Mouse (Mus musculus): Measurements from ENCODE around the gene Mthfd1. TPM values are rescaled to one million over a fixed set of nuclear protein-coding genes. Genes with fewer than 3 reads are reported as not detected.
"Not testable (repeated sequence)": the region's sequence is repeated elsewhere in the genome, so short reads cannot be mapped to it uniquely, and the experiment has no call there.

Mthfd1 gene
- polyA plus RNA-seq (2012; rRNA removed): 20.9 and 28.6 TPM in 2 replicates

DNA sequence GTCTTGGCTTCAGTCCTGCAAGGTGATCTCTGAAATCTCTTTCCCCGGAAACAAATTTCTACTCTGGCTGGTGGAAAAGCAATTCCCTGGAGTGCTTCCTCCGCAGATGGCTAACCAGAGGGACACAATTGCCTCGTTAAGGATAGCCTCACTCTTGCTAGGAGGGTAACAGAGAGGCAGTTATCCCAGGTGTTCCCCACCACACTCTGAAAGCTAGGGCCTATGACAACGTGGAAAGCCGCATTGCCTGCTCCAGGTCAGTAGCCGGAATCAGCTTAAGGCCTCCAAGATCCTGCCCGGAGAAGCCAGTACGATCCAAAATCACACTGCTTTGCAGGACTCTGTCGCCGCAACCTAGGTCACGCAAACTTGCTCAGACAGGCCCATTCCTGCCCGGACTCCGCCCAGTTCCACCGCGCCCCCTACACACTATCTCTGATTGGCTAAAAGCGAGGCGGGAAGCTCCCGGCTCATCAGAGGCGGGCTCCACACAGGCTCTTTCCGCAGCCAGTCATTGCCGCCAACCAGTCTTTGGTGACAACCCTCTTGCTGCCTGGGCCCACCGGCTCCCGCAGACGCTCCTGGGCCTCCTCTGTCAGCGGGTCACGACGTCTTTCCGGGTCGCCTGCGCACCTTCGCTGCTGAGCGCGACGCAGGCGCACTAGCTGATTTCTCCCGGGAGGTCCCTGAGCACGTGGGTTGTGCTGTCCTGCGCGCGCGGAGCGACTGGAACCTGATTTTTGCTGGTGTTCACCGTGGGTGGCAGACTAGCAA lies at the start of gene Mthfd1:
Gene Mthfd1, plus strand, starts transcription at position 574 of the 774 bp plus-strand sequence.
- peak; percentile 91 for DNase-seq
- 3% methylated on average over 43 of the region's 43 CpGs for WGBS
- Histone ChIP-seq H3K36me3 (ENCODE audit: control insufficient read depth, insufficient read depth, low read length) (no peaks in the 10 kb centered on the region), H3K4me3 (ENCODE audit: control insufficient read depth, insufficient read depth, low read length) (peak within 1 kb of the TSS; percentile 58), H3K27me3 (ENCODE audit: control insufficient read depth, insufficient read depth, low read length) (no peaks in the 10 kb centered on the region), H3K4me1 (replicated peaks; ENCODE audit: control insufficient read depth, insufficient read depth, low read length) (peaks cover 11% of the 10 kb centered on the region), H3K27ac (ENCODE audit: control insufficient read depth, insufficient read depth, low read length) (no peak within 1 kb of the TSS)
- TF ChIP-seq CTCF (IDR thresholded peaks at IDR 0.05; ENCODE audit: borderline replicate concordance, control insufficient read depth, extremely low read depth, insufficient read depth, low read length, poor library complexity) (0 out of 2 replicates have a peak, but pooled peaks have one; percentile 64), POLR2A (IDR thresholded peaks at IDR 0.05; ENCODE audit: control insufficient read depth, extremely low read depth, insufficient read depth, low read length, poor library complexity) (peak; percentile 57)

DNA sequence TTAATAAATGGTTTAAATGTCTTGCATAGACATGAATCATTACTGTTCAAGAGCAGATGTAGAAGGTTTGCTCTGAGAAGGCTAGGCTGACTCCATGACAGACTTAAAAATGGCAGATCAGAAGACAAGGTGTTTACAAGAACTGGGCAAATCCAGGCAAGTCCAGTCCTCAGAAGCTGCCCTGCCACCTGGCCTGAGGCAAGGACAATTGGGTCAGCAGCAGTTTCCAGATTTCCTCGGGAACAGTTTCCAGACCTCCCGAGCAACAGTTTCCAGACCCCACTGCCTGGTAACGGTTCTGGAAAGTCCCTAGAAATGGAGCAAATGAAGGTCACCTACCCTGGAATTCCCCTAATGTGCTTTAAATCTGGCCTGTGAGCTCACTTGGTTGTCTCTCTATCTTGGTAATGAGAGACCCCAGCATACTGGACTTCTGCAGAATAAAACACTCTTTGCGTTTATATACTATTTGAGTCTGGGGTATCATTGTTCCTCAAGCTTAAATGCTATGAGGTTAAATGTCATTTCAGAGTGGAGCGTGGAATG lies 45.6 kb upstream of the Mthfd1 start:
- no peak for TF ChIP-seq CTCF (IDR thresholded peaks at IDR 0.05; ENCODE audit: borderline replicate concordance, control insufficient read depth, extremely low read depth, insufficient read depth, low read length, poor library complexity)
- no peak for TF ChIP-seq POLR2A (IDR thresholded peaks at IDR 0.05; ENCODE audit: control insufficient read depth, extremely low read depth, insufficient read depth, low read length, poor library complexity)
- Histone ChIP-seq H3K4me3 (ENCODE audit: control insufficient read depth, insufficient read depth, low read length) (no peak overlapping the region), H3K27me3 (ENCODE audit: control insufficient read depth, insufficient read depth, low read length) (no peaks in the 10 kb centered on the region), H3K4me1 (replicated peaks; ENCODE audit: control insufficient read depth, insufficient read depth, low read length) (no peaks in the 10 kb centered on the region), H3K27ac (ENCODE audit: control insufficient read depth, insufficient read depth, low read length) (no peak overlapping the region), H3K36me3 (ENCODE audit: control insufficient read depth, insufficient read depth, low read length) (no peaks in the 10 kb centered on the region)
- DNase-seq: no peak
- 94% methylated on average over 5 of the region's 5 CpGs for WGBS

DNA sequence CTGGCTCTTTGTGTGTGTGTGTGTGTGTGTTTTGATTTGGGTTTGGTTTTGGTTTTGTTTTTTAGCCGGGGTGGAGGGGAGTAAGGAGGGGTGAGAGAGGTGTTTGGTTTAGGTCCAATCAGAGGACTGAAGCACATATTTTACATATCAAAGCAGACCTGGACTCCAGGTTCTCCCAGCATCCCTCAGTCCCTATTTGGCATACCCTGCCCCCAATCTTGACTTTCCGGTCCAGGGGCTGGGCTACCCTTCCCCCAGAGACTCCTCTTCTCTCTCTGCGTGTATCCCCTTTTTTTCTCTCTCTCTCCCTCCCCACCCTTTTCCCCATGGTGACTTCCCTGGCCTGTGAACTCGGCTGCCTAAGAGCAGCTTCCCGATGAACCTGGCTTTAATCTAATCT lies 40.0 kb upstream of the Mthfd1 start:
- TF ChIP-seq CTCF (IDR thresholded peaks at IDR 0.05; ENCODE audit: borderline replicate concordance, control insufficient read depth, extremely low read depth, insufficient read depth, low read length, poor library complexity) (no peak), POLR2A (IDR thresholded peaks at IDR 0.05; ENCODE audit: control insufficient read depth, extremely low read depth, insufficient read depth, low read length, poor library complexity) (no peak)
- DNase-seq: no peak
- Histone ChIP-seq H3K36me3 (ENCODE audit: control insufficient read depth, insufficient read depth, low read length) (no peaks in the 10 kb centered on the region), H3K4me1 (replicated peaks; ENCODE audit: control insufficient read depth, insufficient read depth, low read length) (no peaks in the 10 kb centered on the region), H3K27ac (ENCODE audit: control insufficient read depth, insufficient read depth, low read length) (no peak overlapping the region), H3K27me3 (ENCODE audit: control insufficient read depth, insufficient read depth, low read length) (no peaks in the 10 kb centered on the region), H3K4me3 (ENCODE audit: control insufficient read depth, insufficient read depth, low read length) (no peak overlapping the region)
- WGBS: 73% methylated on average over 5 of the region's 5 CpGs

DNA sequence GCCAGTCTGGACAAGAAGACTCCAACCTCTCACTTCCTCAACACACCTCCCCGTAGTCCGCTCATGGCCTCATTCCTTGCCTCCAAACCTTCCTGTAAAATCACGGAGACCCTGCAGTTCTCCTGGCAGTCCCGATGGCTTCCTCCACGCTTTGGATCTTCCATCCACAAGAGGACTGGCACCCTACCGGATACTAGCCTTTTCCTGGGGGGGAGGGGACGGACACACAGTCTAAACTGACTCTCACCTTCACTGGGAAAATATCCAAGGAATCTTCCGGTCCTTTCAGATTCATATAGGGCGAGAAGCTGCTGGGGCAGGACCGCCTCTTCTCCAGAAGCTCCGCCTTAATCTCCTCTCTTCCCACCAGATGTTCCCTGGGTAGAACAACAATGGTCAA lies 38.4 kb upstream of the Mthfd1 start:
- Histone ChIP-seq H3K27me3 (ENCODE audit: control insufficient read depth, insufficient read depth, low read length) (no peaks in the 10 kb centered on the region), H3K27ac (ENCODE audit: control insufficient read depth, insufficient read depth, low read length) (no peak overlapping the region), H3K36me3 (ENCODE audit: control insufficient read depth, insufficient read depth, low read length) (no peaks in the 10 kb centered on the region), H3K4me1 (replicated peaks; ENCODE audit: control insufficient read depth, insufficient read depth, low read length) (no peaks in the 10 kb centered on the region), H3K4me3 (ENCODE audit: control insufficient read depth, insufficient read depth, low read length) (no peak overlapping the region)
- 83% methylated on average over 11 of the region's 11 CpGs for WGBS
- no peak for DNase-seq
- TF ChIP-seq POLR2A (IDR thresholded peaks at IDR 0.05; ENCODE audit: control insufficient read depth, extremely low read depth, insufficient read depth, low read length, poor library complexity) (no peak), CTCF (IDR thresholded peaks at IDR 0.05; ENCODE audit: borderline replicate concordance, control insufficient read depth, extremely low read depth, insufficient read depth, low read length, poor library complexity) (no peak)

DNA sequence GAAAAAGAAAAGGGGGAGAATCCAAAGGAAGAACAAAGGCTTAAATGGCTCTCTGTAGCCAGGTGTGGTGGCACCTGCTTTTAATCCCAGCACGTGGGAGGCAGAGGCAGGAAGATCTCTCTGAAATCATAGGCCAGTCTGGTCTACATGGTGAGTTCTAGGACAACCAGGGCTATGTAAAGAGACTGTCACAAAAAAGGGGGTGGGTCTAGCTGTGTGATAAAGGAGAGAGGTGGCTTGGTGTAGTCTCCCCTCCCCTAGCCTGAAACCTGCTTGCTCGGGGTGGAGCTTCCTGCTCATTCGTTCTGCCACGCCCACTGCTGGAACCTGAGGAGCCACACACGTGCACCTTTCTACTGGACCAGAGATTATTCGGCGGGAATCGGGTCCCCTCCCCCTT lies 33.0 kb upstream of the Mthfd1 start:
- not testable (repeated sequence) for H3K36me3 ChIP-seq (ENCODE audit: control insufficient read depth, insufficient read depth, low read length); DNase-seq; H3K27ac ChIP-seq (ENCODE audit: control insufficient read depth, insufficient read depth, low read length); H3K4me3 ChIP-seq (ENCODE audit: control insufficient read depth, insufficient read depth, low read length); H3K27me3 ChIP-seq (ENCODE audit: control insufficient read depth, insufficient read depth, low read length); H3K4me1 ChIP-seq (replicated peaks; ENCODE audit: control insufficient read depth, insufficient read depth, low read length)
- WGBS: 92% methylated on average over 4 of the region's 8 CpGs

DNA sequence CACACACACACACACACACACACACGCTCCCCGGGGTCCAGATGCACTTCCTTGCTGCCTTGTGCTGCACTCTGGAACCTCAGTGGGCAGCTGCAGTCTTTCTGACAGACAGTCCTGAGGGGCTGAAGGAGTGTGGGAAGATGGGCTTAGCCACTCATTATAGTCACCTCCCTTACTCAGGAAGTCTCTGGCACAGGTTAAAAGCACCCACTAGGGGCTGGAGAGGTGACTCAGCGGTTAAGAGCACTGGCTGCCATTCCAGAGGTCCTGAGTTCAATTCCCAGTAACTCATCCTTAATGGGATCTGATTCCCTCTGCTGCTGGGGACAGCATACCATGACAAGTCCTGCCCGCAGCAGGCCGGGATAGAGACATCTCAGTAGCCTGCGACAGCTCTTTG lies 24.5 kb upstream of the Mthfd1 start:
- H3K27me3 ChIP-seq (ENCODE audit: control insufficient read depth, insufficient read depth, low read length): no peaks in the 10 kb centered on the region
- TF ChIP-seq POLR2A (IDR thresholded peaks at IDR 0.05; ENCODE audit: control insufficient read depth, extremely low read depth, insufficient read depth, low read length, poor library complexity) (no peak), CTCF (IDR thresholded peaks at IDR 0.05; ENCODE audit: borderline replicate concordance, control insufficient read depth, extremely low read depth, insufficient read depth, low read length, poor library complexity) (no peak)
- H3K4me3 ChIP-seq (ENCODE audit: control insufficient read depth, insufficient read depth, low read length): no peak overlapping the region
- H3K36me3 ChIP-seq (ENCODE audit: control insufficient read depth, insufficient read depth, low read length): no peaks in the 10 kb centered on the region
- no peaks in the 10 kb centered on the region for H3K4me1 ChIP-seq (replicated peaks; ENCODE audit: control insufficient read depth, insufficient read depth, low read length)
- H3K27ac ChIP-seq (ENCODE audit: control insufficient read depth, insufficient read depth, low read length): no peak overlapping the region
- no peak for DNase-seq
- WGBS: 86% methylated on average over 6 of the region's 6 CpGs
